Mouse (Mus musculus): Measurements from ENCODE around the gene Ptger3. TPM values are rescaled to one million over a fixed set of nuclear protein-coding genes. Genes with fewer than 3 reads are reported as not detected.

Ptger3 gene
- 0.77 and 3.6 TPM in 2 replicates for polyA plus RNA-seq (2012; ENCODE audit: low replicate concordance)

DNA sequence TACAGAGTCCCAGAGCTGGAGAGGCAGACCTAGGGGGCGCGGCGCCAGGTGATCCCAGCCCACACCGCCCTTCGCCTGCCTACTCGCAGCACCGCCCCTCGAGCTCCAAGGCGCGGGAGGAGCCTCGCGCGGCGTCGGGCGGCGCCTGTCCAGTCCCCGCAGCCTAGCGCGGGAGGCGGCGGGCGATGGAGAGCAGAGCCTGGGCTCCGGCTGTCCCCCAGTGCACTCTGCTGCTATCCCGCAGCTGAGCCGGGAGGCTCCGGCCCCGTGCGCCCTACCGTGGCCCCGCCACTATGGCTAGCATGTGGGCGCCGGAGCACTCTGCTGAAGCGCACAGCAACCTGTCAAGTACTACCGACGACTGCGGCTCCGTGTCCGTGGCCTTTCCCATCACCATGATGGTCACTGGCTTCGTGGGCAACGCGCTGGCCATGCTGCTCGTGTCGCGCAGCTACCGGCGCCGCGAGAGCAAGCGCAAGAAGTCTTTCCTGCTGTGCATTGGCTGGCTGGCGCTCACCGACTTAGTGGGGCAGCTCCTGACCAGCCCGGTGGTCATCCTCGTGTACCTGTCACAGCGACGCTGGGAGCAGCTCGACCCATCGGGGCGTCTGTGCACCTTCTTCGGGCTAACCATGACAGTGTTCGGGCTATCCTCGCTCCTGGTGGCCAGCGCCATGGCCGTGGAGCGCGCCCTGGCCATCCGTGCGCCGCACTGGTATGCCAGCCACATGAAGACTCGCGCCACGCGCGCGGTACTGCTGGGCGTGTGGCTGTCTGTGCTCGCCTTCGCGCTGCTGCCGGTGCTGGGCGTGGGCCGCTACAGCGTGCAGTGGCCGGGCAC, at the start of gene Ptger3:
TSS of gene Ptger3 (plus strand) at position 168 of the 841 bp plus-strand sequence.

DNA sequence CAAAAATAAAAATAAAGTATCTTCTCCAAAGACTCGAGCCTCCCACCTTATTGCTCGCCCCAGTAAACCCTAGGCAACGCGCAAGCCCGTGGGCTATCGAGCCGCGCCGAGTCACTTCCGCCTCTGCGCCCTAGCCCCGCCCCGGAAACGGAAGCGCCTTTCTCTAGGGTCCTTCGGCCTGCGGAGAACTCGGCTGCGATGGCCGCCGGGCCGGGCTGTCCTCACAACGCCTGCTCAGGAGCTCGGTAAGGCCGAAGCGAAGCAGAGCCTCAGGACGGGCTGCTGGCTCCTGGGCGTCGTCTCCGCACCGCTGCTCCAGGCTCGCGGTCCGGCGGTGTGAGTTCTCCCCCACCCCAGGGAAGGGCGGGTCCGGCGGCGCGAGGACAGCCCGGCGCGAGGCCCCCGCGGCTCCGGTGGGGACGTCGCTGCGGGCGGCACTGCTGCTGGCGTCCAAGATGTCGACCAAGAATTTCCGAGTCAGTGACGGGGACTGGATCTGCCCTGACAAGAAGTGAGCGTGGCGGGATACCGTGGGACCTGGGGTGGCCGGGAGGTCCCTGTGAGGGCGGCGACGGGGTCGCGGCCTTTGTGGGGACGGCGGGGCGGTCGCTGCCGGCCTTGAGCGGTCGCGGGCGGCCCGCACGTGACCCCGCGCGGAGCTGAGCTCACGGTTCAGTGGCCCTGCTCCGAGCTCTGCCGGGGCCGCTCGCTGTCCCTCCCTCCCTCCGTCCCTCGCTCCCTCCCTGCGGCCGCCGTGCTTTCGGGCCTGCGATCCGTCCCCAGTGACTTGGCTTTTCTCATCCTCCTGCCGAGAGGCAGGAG, 32.5 kb upstream of the Ptger3 start, which contains the start of gene Zranb2:
TSS of gene Zranb2 (plus strand) at position 197 of the 822 bp plus-strand sequence.

Other genes starting within 250 kb of the Ptger3 start
- 3.2 and 13.4 TPM in 2 replicates for gene Zranb2, start 32.7 kb upstream of the Ptger3 start, polyA plus RNA-seq (2012; ENCODE audit: low replicate concordance)

Data from hematopoietic multipotent progenitor cell, adult 10-12 weeks (in vitro differentiated cells).